Mouse (Mus musculus) inflammation-experienced regulatory T-cells (primary cell): ENCODE data around the gene Gm5592. TPM values are rescaled to one million over a fixed set of nuclear protein-coding genes. Genes with fewer than 3 reads are reported as not detected.

ENCODE experiments used
- polyA plus RNA-seq, 2 experiments: library from polyadenylated mRNA; unstranded; fragments of 100-300 nt; shearing (Covaris generic); gene quantifications; one replicate each; pipeline ENCODE4 v1.2.1; 2017

Gene Gm5592
- polyA plus RNA-seq, result under 1 TPM; 0.07 to 0.24 TPM

GRCm38 (mm10) chr7:41153541-41153940 is at the start of gene Gm5592:
Gene Gm5592 (plus strand): TSS chr7:41153841.

Other genes starting within 250 kb of the Gm5592 start
- gene 4930433I11Rik, start 166.3 kb upstream of the Gm5592 start, polyA plus RNA-seq, result under 1 TPM in 1 of 2 experiments, not detected in 1; 0.19 TPM
- not detected for gene Gm4884, start 121.1 kb upstream of the Gm5592 start, polyA plus RNA-seq
- 10 to 100 TPM; 34.8 to 35.4 TPM for gene AI987944, start 239.5 kb downstream of the Gm5592 start, polyA plus RNA-seq